Mouse (Mus musculus) hindbrain, embryonic 16.5 days (tissue): ENCODE measurements around the gene Cpeb1. TPM values are rescaled to one million over a fixed set of nuclear protein-coding genes. Genes with fewer than 3 reads are reported as not detected.

Source experiments
- ATAC-seq: fragments of 200-750 bp; cut with Nextera tagmentation; 2 replicates; pipeline ENCODE4 v1.8.0; 2017; ENCODE audit warnings: moderate TSS enrichment, moderate library complexity
- H3K27ac ChIP-seq: fragments of 300-500 bp; sonication (generic); 2 replicates; pipeline ENCODE4 v1.5.1; 2014; ENCODE audit warnings: low read depth, mild to moderate bottlenecking, control low read depth, low read length, moderate library complexity
- H3K27me3 ChIP-seq: fragments of 300-500 bp; sonication (generic); replicated peaks from 2 replicates; pipeline ENCODE4 v1.6.1; 2014; ENCODE audit warnings: low read length; ENCODE audit not compliant: control insufficient read depth, insufficient read depth
- H3K36me3 ChIP-seq: fragments of 300-500 bp; sonication (generic); 2 replicates; pipeline ENCODE4 v1.6.1; 2014; ENCODE audit warnings: mild to moderate bottlenecking, low read length, moderate library complexity, mixed read lengths; ENCODE audit not compliant: control insufficient read depth, insufficient read depth
- H3K4me1 ChIP-seq: fragments of 300-500 bp; sonication (generic); 2 replicates; pipeline ENCODE4 v1.6.1; 2014; ENCODE audit warnings: low read depth, low read length; ENCODE audit not compliant: control insufficient read depth, insufficient read depth
- H3K4me2 ChIP-seq: fragments of 300-500 bp; sonication (generic); 2 replicates; pipeline ENCODE4 v1.6.1; 2014; ENCODE audit warnings: mild to moderate bottlenecking, low read length, control low read depth, moderate library complexity
- H3K4me3 ChIP-seq: fragments of 300-500 bp; sonication (generic); 2 replicates; pipeline ENCODE4 v1.5.1; 2014; ENCODE audit warnings: mild to moderate bottlenecking, low read length, control low read depth, moderate library complexity
- H3K9ac ChIP-seq: fragments of 300-500 bp; sonication (generic); 2 replicates; pipeline ENCODE4 v1.6.1; 2014; ENCODE audit warnings: low read depth, mild to moderate bottlenecking, control low read depth, low read length, moderate library complexity
- H3K9me3 ChIP-seq: fragments of 300-500 bp; sonication (generic); 2 replicates; pipeline ENCODE4 v1.6.1; 2014; ENCODE audit warnings: mild to moderate bottlenecking, low read length, moderate library complexity; ENCODE audit not compliant: control insufficient read depth
- WGBS: fragments of 180-500 bp; shearing (Covaris S2); extraction: QIAGEN DNeasy Blood & Tissue Kit; methylation state at CpG from one replicate; pipeline ENCODE4 v1.1.7; 2014; 5-methylcytosine and 5-hydroxymethylcytosine counted together
- polyA plus RNA-seq: library from polyadenylated mRNA; unstranded; fragments of >200 nt; fragmentation: Nextera tagmentation; extraction: Ambion mirVana; gene quantifications from 2 replicates; pipeline ENCODE4 v1.2.1, GENCODE M21; 2015

Cpeb1 gene
- polyA plus RNA-seq, 1 experiment from 2014 or later, result 8.3 TPM

GRCm38 (mm10) chr7:81398957-81399356, 56.3 kb downstream of the Cpeb1 start:
- H3K36me3 ChIP-seq, result no peaks in the 10 kb centered on the region
- H3K9ac ChIP-seq, result no peak overlapping the region
- WGBS, result 58% methylated on average over 2 of the region's 2 CpGs
- H3K9me3 ChIP-seq, result no peaks in the 10 kb centered on the region
- H3K4me3 ChIP-seq, result no peak overlapping the region
- no peak overlapping the region for H3K4me2 ChIP-seq
- ATAC-seq, result no peak
- no peak overlapping the region for H3K27ac ChIP-seq
- no peaks in the 10 kb centered on the region for H3K27me3 ChIP-seq
- H3K4me1 ChIP-seq, result no peaks in the 10 kb centered on the region

GRCm38 (mm10) chr7:81379363-81379762, 75.9 kb downstream of the Cpeb1 start:
- Histone ChIP-seq H3K27me3 (no peaks in the 10 kb centered on the region), H3K36me3 (no peaks in the 10 kb centered on the region), H3K9me3 (no peaks in the 10 kb centered on the region), H3K4me1 (no peaks in the 10 kb centered on the region), H3K4me2 (no peak overlapping the region), H3K27ac (no peak overlapping the region), H3K9ac (no peak overlapping the region), H3K4me3 (no peak overlapping the region)
- ATAC-seq, result no peak
- 86% methylated on average over 1 of the region's 1 CpGs for WGBS

- 5% methylated on average over 13 of the region's 13 CpGs for WGBS
- Histone ChIP-seq H3K4me2 (peak overlapping the region; percentile 81), H3K9ac (peak overlapping the region; percentile 57), H3K9me3 (no peaks in the 10 kb centered on the region), H3K4me1 (peaks cover 7% of the 10 kb centered on the region), H3K4me3 (peak overlapping the region; percentile 35), H3K27ac (no peak overlapping the region; the same call in 1 of the 2 replicates), H3K27me3 (no peaks in the 10 kb centered on the region), H3K36me3 (no peaks in the 10 kb centered on the region)
- ATAC-seq, result peak; percentile 94
These were observed 82.8 kb downstream of the Cpeb1 start for GRCm38 (mm10) chr7:81372337-81372920.

- H3K36me3 ChIP-seq, result no peaks in the 10 kb centered on the region
- peak overlapping the region; percentile 35 for H3K9ac ChIP-seq
- 17% methylated on average over 5 of the region's 5 CpGs for WGBS
- H3K4me1 ChIP-seq, result peaks cover 7% of the 10 kb centered on the region
- H3K4me2 ChIP-seq, result peak overlapping the region; percentile 81
- H3K4me3 ChIP-seq, result peak overlapping the region; percentile 35
- H3K27ac ChIP-seq, result no peak overlapping the region
- peak; percentile 60 for ATAC-seq
- no peaks in the 10 kb centered on the region for H3K27me3 ChIP-seq
- H3K9me3 ChIP-seq, result no peaks in the 10 kb centered on the region
These were observed 83.5 kb downstream of the Cpeb1 start for GRCm38 (mm10) chr7:81371811-81372210.

GRCm38 (mm10) chr7:81369724-81370123, 85.5 kb downstream of the Cpeb1 start:
- no peak overlapping the region for H3K27ac ChIP-seq
- H3K4me1 ChIP-seq, result peaks cover 7% of the 10 kb centered on the region
- no peak overlapping the region for H3K9ac ChIP-seq
- H3K4me3 ChIP-seq, result no peak overlapping the region
- no peaks in the 10 kb centered on the region for H3K9me3 ChIP-seq
- no peak for ATAC-seq
- H3K36me3 ChIP-seq, result no peaks in the 10 kb centered on the region
- H3K27me3 ChIP-seq, result no peaks in the 10 kb centered on the region
- H3K4me2 ChIP-seq, result no peak overlapping the region
- 59% methylated on average over 3 of the region's 3 CpGs for whole genome bisulfite sequencing

- peaks cover 7% of the 10 kb centered on the region for H3K4me1 ChIP-seq
- no peak overlapping the region for H3K9ac ChIP-seq
- no peaks in the 10 kb centered on the region for H3K9me3 ChIP-seq
- ATAC-seq, result no peak
- 59% methylated on average over 3 of the region's 3 CpGs for WGBS
- H3K4me2 ChIP-seq, result no peak overlapping the region
- no peak overlapping the region for H3K27ac ChIP-seq
- H3K36me3 ChIP-seq, result no peaks in the 10 kb centered on the region
- H3K27me3 ChIP-seq, result no peaks in the 10 kb centered on the region
- H3K4me3 ChIP-seq, result no peak overlapping the region
These were observed 87.3 kb downstream of the Cpeb1 start for GRCm38 (mm10) chr7:81367946-81368345.

GRCm38 (mm10) chr7:81356975-81357374, 98.3 kb downstream of the Cpeb1 start:
- H3K4me1 ChIP-seq, result no peaks in the 10 kb centered on the region
- H3K9ac ChIP-seq, result no peak overlapping the region
- no peaks in the 10 kb centered on the region for H3K27me3 ChIP-seq
- no peak for ATAC-seq
- 91% methylated on average over 7 of the region's 7 CpGs for WGBS
- H3K9me3 ChIP-seq, result no peaks in the 10 kb centered on the region
- H3K27ac ChIP-seq, result no peak overlapping the region
- H3K36me3 ChIP-seq, result no peaks in the 10 kb centered on the region
- H3K4me2 ChIP-seq, result no peak overlapping the region
- H3K4me3 ChIP-seq, result no peak overlapping the region

GRCm38 (mm10) chr7:81356360-81356759, 98.9 kb downstream of the Cpeb1 start:
- H3K27me3 ChIP-seq, result no peaks in the 10 kb centered on the region
- H3K9me3 ChIP-seq, result no peaks in the 10 kb centered on the region
- H3K36me3 ChIP-seq, result no peaks in the 10 kb centered on the region
- H3K27ac ChIP-seq, result no peak overlapping the region
- H3K4me2 ChIP-seq, result no peak overlapping the region
- ATAC-seq, result no peak
- 93% methylated on average over 1 of the region's 1 CpGs for WGBS
- no peak overlapping the region for H3K4me3 ChIP-seq
- no peak overlapping the region for H3K9ac ChIP-seq
- H3K4me1 ChIP-seq, result no peaks in the 10 kb centered on the region

- no peak for ATAC-seq
- H3K4me2 ChIP-seq, result no peak overlapping the region
- 81% methylated on average over 7 of the region's 7 CpGs for WGBS
These were observed 99.5 kb downstream of the Cpeb1 start for GRCm38 (mm10) chr7:81355746-81356145.

GRCm38 (mm10) chr7:81351826-81352225, 103.4 kb downstream of the Cpeb1 start:
- WGBS, result 80% methylated on average over 4 of the region's 4 CpGs

More at GRCm38 (mm10) chr7:81355746-81356145, 99.5 kb downstream of the Cpeb1 start:
- no peaks in the 10 kb centered on the region for H3K27me3 ChIP-seq
- no peak overlapping the region for H3K27ac ChIP-seq
- H3K9ac ChIP-seq, result no peak overlapping the region
- no peaks in the 10 kb centered on the region for H3K9me3 ChIP-seq
- no peaks in the 10 kb centered on the region for H3K36me3 ChIP-seq
- no peaks in the 10 kb centered on the region for H3K4me1 ChIP-seq
- no peak overlapping the region for H3K4me3 ChIP-seq

More at GRCm38 (mm10) chr7:81351826-81352225, 103.4 kb downstream of the Cpeb1 start:
- Histone ChIP-seq H3K4me3 (no peak overlapping the region), H3K4me1 (no peaks in the 10 kb centered on the region), H3K36me3 (no peaks in the 10 kb centered on the region), H3K4me2 (no peak overlapping the region), H3K27ac (no peak overlapping the region), H3K9me3 (no peaks in the 10 kb centered on the region), H3K27me3 (no peaks in the 10 kb centered on the region), H3K9ac (no peak overlapping the region)
- no peak for ATAC-seq
